Mouse (Mus musculus) lung, adult 2 months (tissue): ENCODE results near the gene Nrm.

Experiments
- CTCF ChIP-seq: fragments of 200-500 bp; IDR thresholded peaks from 2 replicates; pipeline ENCODE4 v1.5.1; 2011; ENCODE audit warnings: mild to moderate bottlenecking, low read length, control low read depth; ENCODE audit not compliant: insufficient read depth
- POLR2A ChIP-seq: fragments of 200-500 bp; IDR thresholded peaks from 2 replicates; pipeline ENCODE4 v1.6.1; 2011; ENCODE audit warnings: low read depth, mild to moderate bottlenecking, control low read depth, low read length, borderline replicate concordance; ENCODE audit errors: extremely low read depth

DNA sequence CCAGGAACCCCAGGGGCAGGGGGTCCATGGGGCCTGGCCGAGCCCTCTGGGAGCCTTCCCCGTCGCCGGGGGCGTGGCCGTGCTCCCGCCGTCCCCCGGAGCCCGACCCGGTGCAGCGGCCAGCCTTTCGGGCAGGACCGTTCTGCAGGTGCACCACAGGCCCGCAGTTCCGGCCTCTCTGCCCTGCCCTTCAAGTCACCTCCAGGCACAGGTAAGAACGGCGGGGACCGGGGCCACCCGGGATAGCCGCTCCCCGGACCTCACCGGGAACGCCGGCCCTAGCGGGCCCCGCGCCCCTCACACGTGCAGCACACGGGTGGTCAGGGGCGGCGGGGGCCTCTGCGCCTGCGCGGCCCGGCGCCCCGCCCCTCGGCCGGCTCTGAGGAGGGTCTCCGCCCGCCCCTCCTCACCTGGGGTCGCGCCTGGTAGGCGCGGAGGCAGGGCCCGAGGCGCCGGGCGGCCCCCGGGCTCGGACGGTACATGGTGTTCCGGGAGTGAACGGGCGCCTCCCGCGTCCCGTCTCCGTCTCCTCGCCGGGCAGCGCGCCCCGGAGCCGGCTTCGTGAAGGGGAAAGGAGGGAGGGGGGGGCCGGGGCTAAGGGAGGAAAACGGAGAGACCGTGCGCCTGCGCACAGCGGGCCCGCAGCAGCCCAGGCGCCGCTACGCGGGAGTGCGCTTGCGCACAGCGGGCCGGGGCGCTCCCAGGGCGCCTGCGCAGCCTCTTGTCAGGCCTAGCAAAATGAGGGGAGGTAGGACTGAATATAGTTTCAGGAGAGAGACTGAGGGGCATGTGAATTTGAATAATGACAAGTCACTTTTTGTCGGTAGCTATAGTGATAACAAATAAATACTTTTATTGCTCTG lies 35.9 kb downstream of the Nrm start, which contains the start of gene 2310061I04Rik:
- TF ChIP-seq POLR2A (no peak), CTCF (no peak)
